Mouse (Mus musculus): Measurements from ENCODE around the gene Drd5.
A peak's percentile ranks its signal among the peaks of the same experiment; 100 is the strongest.

The Drd5 gene

GRCm38 (mm10) chr5:38356927-38357326 lies 37.8 kb downstream of the Drd5 start:
- DNase-seq, result no peak

DNA sequence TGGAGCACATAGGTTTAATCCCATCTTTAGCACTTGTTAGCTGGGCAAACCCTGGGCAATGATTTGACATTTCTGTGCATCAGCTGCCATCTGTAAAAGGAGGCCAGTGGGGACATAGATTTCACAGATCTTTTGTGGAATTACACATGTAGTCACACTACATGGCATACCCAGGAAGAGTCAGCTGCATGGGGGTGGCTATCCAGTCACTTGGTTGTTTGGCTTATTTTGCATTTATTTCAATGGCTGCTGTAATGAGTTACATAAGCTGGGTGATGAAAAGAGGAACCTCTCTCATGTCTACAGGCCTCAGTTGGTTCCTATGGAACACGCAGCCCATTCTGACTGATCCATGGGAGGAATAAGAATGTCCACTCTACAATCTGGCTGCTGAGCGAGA lies 40.5 kb downstream of the Drd5 start:
- no peak for DNase-seq

DNA sequence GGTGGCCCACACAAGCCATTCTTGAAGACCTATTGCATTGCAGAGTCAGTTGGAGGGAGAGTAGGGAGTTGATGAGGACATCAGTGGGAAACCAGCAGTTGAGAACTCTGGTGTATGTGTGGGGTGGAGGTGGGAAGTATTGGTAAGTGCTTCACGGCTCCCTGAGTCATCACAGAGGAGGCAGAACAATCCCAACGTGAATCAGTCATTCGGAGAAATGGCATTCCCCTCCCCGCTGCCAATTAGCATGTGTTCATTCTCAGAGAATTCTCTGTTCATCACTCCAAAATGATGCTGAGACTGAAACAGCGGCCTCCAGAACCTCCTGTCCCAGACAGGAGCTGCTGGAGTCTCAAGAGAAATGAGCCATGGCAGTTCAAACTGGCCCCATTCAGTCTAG lies 45.2 kb downstream of the Drd5 start:
- DNase-seq, result no peak

- DNase-seq, result no peak
Observed at GRCm38 (mm10) chr5:38365521-38365920, 46.4 kb downstream of the Drd5 start.

- peak; percentile 19 for DNase-seq
Observed at GRCm38 (mm10) chr5:38366650-38367470, 47.7 kb downstream of the Drd5 start.

DNA sequence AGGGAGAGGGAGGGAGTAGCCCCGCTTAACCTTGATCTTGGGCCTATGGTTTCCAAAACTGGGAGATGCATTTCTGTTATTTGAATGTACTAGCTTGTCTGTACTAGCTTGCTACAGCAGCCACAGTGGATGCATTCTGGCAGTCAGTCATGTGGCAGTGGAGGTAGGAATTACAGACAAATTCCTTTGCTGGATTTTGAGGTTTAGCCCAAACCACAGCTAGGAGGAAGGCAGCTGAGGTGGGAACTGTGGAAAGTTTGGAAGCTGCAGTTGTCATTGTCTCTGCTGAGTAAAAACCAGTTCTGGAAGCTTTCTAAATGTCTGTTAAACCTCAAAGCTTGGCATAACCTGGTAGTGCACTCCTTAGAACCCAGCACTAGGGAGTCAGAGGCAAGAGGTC lies 52.1 kb downstream of the Drd5 start:
- no peak for DNase-seq
